Mouse (Mus musculus): ENCODE results near the gene Fgfr2. TPM values are rescaled to one million over a fixed set of nuclear protein-coding genes. Genes with fewer than 3 reads are reported as not detected.

Fgfr2 gene
- total and polyA plus RNA-seq, 2 experiments from 2014 or later: 12.1 to 32.6 TPM

DNA sequence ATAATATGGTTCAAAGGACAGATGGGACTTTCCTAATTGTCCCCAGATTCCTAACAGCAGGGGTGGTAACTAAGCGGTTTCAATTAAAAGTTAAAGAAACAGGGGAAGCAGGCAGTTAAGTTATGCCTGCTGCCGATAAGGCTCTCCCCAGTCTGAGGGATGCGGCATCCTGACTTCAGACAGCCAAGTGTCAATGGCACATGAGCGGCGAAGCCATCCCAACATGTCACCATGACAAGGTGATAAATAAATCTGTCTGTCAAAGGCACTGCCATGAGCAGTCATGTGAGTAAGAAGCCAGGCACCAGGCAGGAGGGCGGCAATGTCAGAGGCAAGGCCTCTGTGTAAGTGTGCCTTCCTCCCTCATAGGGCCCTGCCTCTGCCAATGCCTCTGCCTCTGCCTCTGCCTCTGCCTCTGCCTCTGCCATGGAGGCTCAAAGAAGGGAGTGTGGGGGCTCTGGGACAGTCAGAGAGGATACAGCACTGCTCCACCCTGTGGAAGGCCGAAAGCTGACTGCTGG, 55.8 kb downstream of the Fgfr2 start:
- no peak overlapping the region for H3K27ac ChIP-seq (ENCODE audit: low read depth, low read length)
- no peaks in the 10 kb centered on the region for H3K27me3 ChIP-seq (ENCODE audit: insufficient read depth, low read length)
- H3K36me3 ChIP-seq (ENCODE audit: insufficient read depth, low read length): no peaks in the 10 kb centered on the region; the same call in 1 of the 2 replicates
- DNase-seq (ENCODE audit: low spot score): peak; percentile 55
- no peak overlapping the region for H3K9ac ChIP-seq (replicated peaks; ENCODE audit: low read length, poor library complexity, severe bottlenecking)
- no peaks in the 10 kb centered on the region for H3K9me3 ChIP-seq (ENCODE audit: low read length)
- no peak overlapping the region for H3K4me2 ChIP-seq (ENCODE audit: low read depth, low read length, poor library complexity, severe bottlenecking)
- WGBS: 37% methylated on average over 7 of the region's 7 CpGs
- TF ChIP-seq CTCF (IDR thresholded peaks at IDR 0.05): 0 out of 2 replicates have a peak, but pooled peaks have one; percentile 11
- ATAC-seq (ENCODE audit: low FRiP score): no peak; the same call in 1 of the 2 replicates
- H3K4me3 ChIP-seq (ENCODE audit: low read depth, low read length): no peak overlapping the region
- peaks cover 16% of the 10 kb centered on the region; the same call in 1 of the 2 replicates for H3K4me1 ChIP-seq (ENCODE audit: insufficient read depth, low read length)

DNA sequence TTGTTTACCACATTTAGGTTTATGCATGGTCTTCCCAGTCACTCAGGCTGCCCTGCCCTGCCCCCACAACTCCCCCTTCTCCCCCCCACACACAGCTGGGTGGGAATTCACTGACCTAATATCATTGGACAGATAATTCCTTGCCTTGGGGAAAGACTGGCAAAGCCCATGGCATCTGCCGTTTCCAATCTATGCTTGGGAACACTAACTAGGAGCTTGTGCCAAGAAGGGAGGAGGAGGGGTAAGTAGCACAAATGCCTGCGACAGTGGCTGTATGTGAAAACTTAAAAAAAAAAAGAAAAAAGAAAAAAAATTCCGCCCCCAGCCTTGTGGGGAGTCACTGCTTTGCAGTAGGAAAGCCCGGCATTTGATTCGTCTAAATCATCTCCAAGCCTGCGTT, 56.4 kb downstream of the Fgfr2 start:
- peaks cover 13% of the 10 kb centered on the region; the same call in 1 of the 2 replicates for H3K4me1 ChIP-seq (ENCODE audit: insufficient read depth, low read length)
- DNase-seq (ENCODE audit: low spot score) (peak; percentile 91), ATAC-seq (ENCODE audit: low FRiP score) (peak; percentile 65; the same call in 1 of the 2 replicates)
- no peaks in the 10 kb centered on the region for H3K9me3 ChIP-seq (ENCODE audit: low read length)
- 16% methylated on average over 6 of the region's 6 CpGs for WGBS
- no peak overlapping the region for H3K9ac ChIP-seq (replicated peaks; ENCODE audit: low read length, poor library complexity, severe bottlenecking)
- H3K27me3 ChIP-seq (ENCODE audit: insufficient read depth, low read length): no peaks in the 10 kb centered on the region
- no peak overlapping the region for H3K4me2 ChIP-seq (ENCODE audit: low read depth, low read length, poor library complexity, severe bottlenecking)
- TF ChIP-seq CTCF (IDR thresholded peaks at IDR 0.05): no peak
- no peak overlapping the region for H3K4me3 ChIP-seq (ENCODE audit: low read depth, low read length)
- H3K36me3 ChIP-seq (ENCODE audit: insufficient read depth, low read length): no peaks in the 10 kb centered on the region; the same call in 1 of the 2 replicates
- no peak overlapping the region for H3K27ac ChIP-seq (ENCODE audit: low read depth, low read length)

GRCm38 (mm10) chr7:133062055-133062454, 61.1 kb downstream of the Fgfr2 start:
- H3K4me1 ChIP-seq (ENCODE audit: insufficient read depth, low read length): peaks cover 16% of the 10 kb centered on the region; the same call in 1 of the 2 replicates
- no peak overlapping the region for H3K9ac ChIP-seq (replicated peaks; ENCODE audit: low read length, poor library complexity, severe bottlenecking)
- H3K27me3 ChIP-seq (ENCODE audit: insufficient read depth, low read length): no peaks in the 10 kb centered on the region
- H3K27ac ChIP-seq (ENCODE audit: low read depth, low read length): no peak overlapping the region
- H3K4me3 ChIP-seq (ENCODE audit: low read depth, low read length): no peak overlapping the region
- H3K36me3 ChIP-seq (ENCODE audit: insufficient read depth, low read length): no peaks in the 10 kb centered on the region; the same call in 1 of the 2 replicates
- DNase-seq (ENCODE audit: low spot score) (no peak), ATAC-seq (ENCODE audit: low FRiP score) (no peak)
- no peaks in the 10 kb centered on the region for H3K9me3 ChIP-seq (ENCODE audit: low read length)
- 96% methylated on average over 3 of the region's 3 CpGs for WGBS
- no peak overlapping the region for H3K4me2 ChIP-seq (ENCODE audit: low read depth, low read length, poor library complexity, severe bottlenecking)
- TF ChIP-seq CTCF (IDR thresholded peaks at IDR 0.05): no peak

- peaks cover 11% of the 10 kb centered on the region; the same call in 1 of the 2 replicates for H3K4me1 ChIP-seq (ENCODE audit: insufficient read depth, low read length)
- H3K4me3 ChIP-seq (ENCODE audit: low read depth, low read length): no peak overlapping the region
- DNase-seq (ENCODE audit: low spot score) (no peak), ATAC-seq (ENCODE audit: low FRiP score) (no peak)
- no peak for TF ChIP-seq CTCF (IDR thresholded peaks at IDR 0.05)
- H3K9ac ChIP-seq (replicated peaks; ENCODE audit: low read length, poor library complexity, severe bottlenecking): no peak overlapping the region
- H3K4me2 ChIP-seq (ENCODE audit: low read depth, low read length, poor library complexity, severe bottlenecking): no peak overlapping the region
- no peaks in the 10 kb centered on the region for H3K27me3 ChIP-seq (ENCODE audit: insufficient read depth, low read length)
- no peaks in the 10 kb centered on the region for H3K9me3 ChIP-seq (ENCODE audit: low read length)
- no peaks in the 10 kb centered on the region; the same call in 1 of the 2 replicates for H3K36me3 ChIP-seq (ENCODE audit: insufficient read depth, low read length)
- no peak overlapping the region for H3K27ac ChIP-seq (ENCODE audit: low read depth, low read length)
- WGBS: 89% methylated on average over 6 of the region's 6 CpGs
Measured at GRCm38 (mm10) chr7:133060170-133060569, 63.0 kb downstream of the Fgfr2 start.

- 46% methylated on average over 9 of the region's 9 CpGs for WGBS
- Histone ChIP-seq H3K27ac (ENCODE audit: low read depth, low read length) (0 out of 2 replicates have a peak overlapping the region, but pooled peaks have one; percentile 9), H3K4me3 (ENCODE audit: low read depth, low read length) (no peak overlapping the region), H3K36me3 (ENCODE audit: insufficient read depth, low read length) (no peaks in the 10 kb centered on the region; the same call in 1 of the 2 replicates), H3K9me3 (ENCODE audit: low read length) (no peaks in the 10 kb centered on the region), H3K27me3 (ENCODE audit: insufficient read depth, low read length) (no peaks in the 10 kb centered on the region), H3K9ac (replicated peaks; ENCODE audit: low read length, poor library complexity, severe bottlenecking) (no peak overlapping the region), H3K4me2 (ENCODE audit: low read depth, low read length, poor library complexity, severe bottlenecking) (no peak overlapping the region), H3K4me1 (ENCODE audit: insufficient read depth, low read length) (peaks cover 11% of the 10 kb centered on the region; the same call in 1 of the 2 replicates)
- no peak for TF ChIP-seq CTCF (IDR thresholded peaks at IDR 0.05)
- ATAC-seq (ENCODE audit: low FRiP score): no peak
- peak; percentile 49 for DNase-seq (ENCODE audit: low spot score)
Measured at GRCm38 (mm10) chr7:133059517-133060104, 63.5 kb downstream of the Fgfr2 start.

DNA sequence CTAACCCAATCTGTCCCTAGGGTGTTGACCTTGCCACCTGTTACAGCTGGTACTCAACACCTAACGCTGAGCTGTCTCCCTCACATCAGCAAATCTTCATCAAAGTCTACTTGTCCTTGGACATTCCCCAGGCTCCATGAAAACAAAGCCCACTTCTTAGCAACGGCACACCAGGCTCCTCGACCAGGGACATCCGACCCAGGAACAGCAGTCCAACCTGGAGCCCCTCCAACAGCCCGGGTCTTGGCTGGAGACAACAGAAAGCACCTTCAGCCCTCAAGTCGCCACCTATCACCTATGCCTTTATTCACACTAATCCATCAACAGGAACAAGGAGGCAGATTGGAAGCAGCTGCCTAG, 64.0 kb downstream of the Fgfr2 start:
- no peaks in the 10 kb centered on the region for H3K9me3 ChIP-seq (ENCODE audit: low read length)
- no peaks in the 10 kb centered on the region for H3K27me3 ChIP-seq (ENCODE audit: insufficient read depth, low read length)
- 67% methylated on average over 6 of the region's 6 CpGs for WGBS
- no peak overlapping the region for H3K4me3 ChIP-seq (ENCODE audit: low read depth, low read length)
- no peak overlapping the region for H3K27ac ChIP-seq (ENCODE audit: low read depth, low read length)
- H3K36me3 ChIP-seq (ENCODE audit: insufficient read depth, low read length): no peaks in the 10 kb centered on the region; the same call in 1 of the 2 replicates
- no peak overlapping the region for H3K4me2 ChIP-seq (ENCODE audit: low read depth, low read length, poor library complexity, severe bottlenecking)
- no peak for TF ChIP-seq CTCF (IDR thresholded peaks at IDR 0.05)
- no peak for ATAC-seq (ENCODE audit: low FRiP score)
- H3K4me1 ChIP-seq (ENCODE audit: insufficient read depth, low read length): peaks cover 11% of the 10 kb centered on the region; the same call in 1 of the 2 replicates
- DNase-seq (ENCODE audit: low spot score): no peak
- H3K9ac ChIP-seq (replicated peaks; ENCODE audit: low read length, poor library complexity, severe bottlenecking): no peak overlapping the region

All from midbrain, postnatal 0 days (tissue).